Comparison of ENCODE assay signal across 8 mouse cellular contexts in genomic region chr5:64579086-64579485, GRCm38 (mm10).
DNase-seq lines count a peak whose midpoint lies in the region; ATAC-seq lines count a peak whose summit lies in the region.
"Had no signal": no experiment of that assay in that cellular context is flagged by ENCODE, and none has a peak within 500 bp of the region (broad histone marks: within the 10 kb centered on the region; RNA-seq: fewer than 3 reads in every experiment).

No protein-coding gene starts in this region.

- H3K9me3 ChIP-seq in hindbrain, embryonic 12.5 days (replicated peaks): no peaks in the 10 kb centered on the region
- no peaks in the 10 kb centered on the region for H3K9me3 ChIP-seq in hindbrain, embryonic 13.5 days
- H3K9me3 ChIP-seq in intestine, embryonic 14.5 days (ENCODE audit: control insufficient read depth, low read length): no peaks in the 10 kb centered on the region
- H3K9me3 ChIP-seq in stomach, embryonic 14.5 days (ENCODE audit: control insufficient read depth, low read depth, low read length): no peaks in the 10 kb centered on the region

- H3K4me1 ChIP-seq in hindbrain, embryonic 12.5 days: peaks cover 18% of the 10 kb centered on the region
- peaks cover 8% of the 10 kb centered on the region for H3K4me1 ChIP-seq in hindbrain, embryonic 13.5 days (replicated peaks)
- peaks cover 34% of the 10 kb centered on the region for H3K4me1 ChIP-seq in intestine, embryonic 14.5 days (replicated peaks; ENCODE audit: control insufficient read depth, insufficient read depth, low read length)
- peaks cover 36% of the 10 kb centered on the region for H3K4me1 ChIP-seq in stomach, embryonic 14.5 days (ENCODE audit: control insufficient read depth, insufficient read depth, low read length)

- no peak overlapping the region for H3K4me2 ChIP-seq in hindbrain, embryonic 12.5 days (replicated peaks)
- no peak overlapping the region for H3K4me2 ChIP-seq in hindbrain, embryonic 13.5 days
- peak overlapping the region; percentile 35; the same call in 1 of the 2 replicates for H3K4me2 ChIP-seq in intestine, embryonic 14.5 days (ENCODE audit: low read length)
- H3K4me2 ChIP-seq in stomach, embryonic 14.5 days (replicated peaks; ENCODE audit: low read depth, low read length): peak overlapping the region; percentile 32; the same call in 1 of the 2 replicates

- H3K27me3 ChIP-seq in hindbrain, embryonic 12.5 days: no peaks in the 10 kb centered on the region
- no peaks in the 10 kb centered on the region for H3K27me3 ChIP-seq in hindbrain, embryonic 13.5 days
- H3K27me3 ChIP-seq in intestine, embryonic 14.5 days (replicated peaks; ENCODE audit: control insufficient read depth, insufficient read depth, low read length): no peaks in the 10 kb centered on the region
- H3K27me3 ChIP-seq in stomach, embryonic 14.5 days (ENCODE audit: control insufficient read depth, insufficient read depth, low read length): no peaks in the 10 kb centered on the region
- H3K27me3 ChIP-seq: Patski had no signal

- no peak overlapping the region for H3K9ac ChIP-seq in hindbrain, embryonic 12.5 days
- no peak overlapping the region for H3K9ac ChIP-seq in hindbrain, embryonic 13.5 days
- no peak overlapping the region for H3K9ac ChIP-seq in intestine, embryonic 14.5 days (ENCODE audit: low read length)
- no peak overlapping the region for H3K9ac ChIP-seq in stomach, embryonic 14.5 days (replicated peaks; ENCODE audit: low read depth, low read length)

- 54% methylated on average over 5 of the region's 5 CpGs for WGBS in hindbrain, embryonic 12.5 days
- WGBS in hindbrain, embryonic 13.5 days: 53% methylated on average over 5 of the region's 5 CpGs
- WGBS in intestine, embryonic 14.5 days: 32% methylated on average over 5 of the region's 5 CpGs
- WGBS in stomach, embryonic 14.5 days: 28% methylated on average over 5 of the region's 5 CpGs

- no peaks in the 10 kb centered on the region for H3K36me3 ChIP-seq in hindbrain, embryonic 12.5 days
- H3K36me3 ChIP-seq in hindbrain, embryonic 13.5 days: no peaks in the 10 kb centered on the region
- no peaks in the 10 kb centered on the region for H3K36me3 ChIP-seq in intestine, embryonic 14.5 days (ENCODE audit: control insufficient read depth, insufficient read depth, low read length)
- H3K36me3 ChIP-seq in stomach, embryonic 14.5 days (ENCODE audit: control insufficient read depth, insufficient read depth, low read length): no peaks in the 10 kb centered on the region

- no peak overlapping the region for H3K4me3 ChIP-seq in hindbrain, embryonic 12.5 days
- no peak overlapping the region for H3K4me3 ChIP-seq in hindbrain, embryonic 13.5 days
- no peak overlapping the region for H3K4me3 ChIP-seq in intestine, embryonic 14.5 days (ENCODE audit: low read depth, low read length)
- H3K4me3 ChIP-seq in stomach, embryonic 14.5 days (ENCODE audit: low read depth, low read length): no peak overlapping the region

- intact Hi-C loops in left cerebral cortex, postnatal 14 days (cut with DNase I): no loop called here

- no peak for DNase-seq in intestine, embryonic 14.5 days (ENCODE audit: low spot score)
- peak; percentile 58 for DNase-seq in kidney, postnatal 10 days
- DNase-seq in retina, embryonic 14.5 days (ENCODE audit: low spot score): no peak
- DNase-seq in left cerebral cortex, postnatal 14 days (ENCODE audit: low spot score in 2 of 2): no peak

- ATAC-seq in hindbrain, embryonic 12.5 days (ENCODE audit: low FRiP score): no peak
- ATAC-seq in hindbrain, embryonic 13.5 days (ENCODE audit: low FRiP score): no peak
- ATAC-seq in intestine, embryonic 14.5 days (replicated peaks; ENCODE audit: low FRiP score, low TSS enrichment, low read depth): no peak
- ATAC-seq in stomach, embryonic 14.5 days (ENCODE audit: insufficient number of reproducible peaks, insufficient read depth, low FRiP score, low read depth): no peak

- H3K27ac ChIP-seq in hindbrain, embryonic 12.5 days: peak overlapping the region; percentile 60; the same call in 1 of the 2 replicates
- no peak overlapping the region for H3K27ac ChIP-seq in hindbrain, embryonic 13.5 days
- peak overlapping the region; percentile 55 for H3K27ac ChIP-seq in intestine, embryonic 14.5 days (ENCODE audit: low read depth)
- peak overlapping the region; percentile 63; the same call in 1 of the 2 replicates for H3K27ac ChIP-seq in stomach, embryonic 14.5 days (ENCODE audit: low read length)

Comparison
In these comparisons a context has a peak if more than half of its experiments do, and no peak if none do; other contexts are left out.
1. H3K4me2 ChIP-seq: peak in intestine, embryonic 14.5 days (single experiment) and stomach, embryonic 14.5 days (single experiment); none in hindbrain, embryonic 12.5 days (single experiment) and hindbrain, embryonic 13.5 days (single experiment).